Mouse (Mus musculus) MEL (cell line): Measurements from ENCODE around the gene Amotl1. TPM values are rescaled to one million over a fixed set of nuclear protein-coding genes. Genes with fewer than 3 reads are reported as not detected.

Source experiments
- DNase-seq: peaks from one replicate; pipeline ENCODE4 v3.0.0; 2011; ENCODE audit warnings: low read depth, low spot score
- H3K27ac ChIP-seq: 2 replicates; pipeline ENCODE4 v1.5.1; 2012; ENCODE audit warnings: low read depth, mild to moderate bottlenecking, control low read depth, low read length, moderate library complexity; ENCODE audit not compliant: control insufficient read depth
- H3K27me3 ChIP-seq, 2 experiments: fragments of 150-350 bp in 1 of 2; sonication (generic) in 1 of 2; 2 replicates each; pipeline ENCODE4 v1.6.1; 2012; ENCODE audit warnings: low read length in 2 of 2, mild to moderate bottlenecking in 2 of 2, improper control_type of control experiment in 1 of 2, moderate library complexity in 1 of 2; ENCODE audit not compliant: insufficient read depth in 2 of 2, control insufficient read depth in 1 of 2
- H3K36me3 ChIP-seq, 2 experiments: 2 replicates each; pipeline ENCODE4 v1.6.1; 2012 to 2014; ENCODE audit warnings: low read length in 2 of 2, improper control_type of control experiment in 1 of 2, inconsistent platforms in 1 of 2, mild to moderate bottlenecking in 1 of 2; ENCODE audit not compliant: insufficient read depth in 2 of 2, control insufficient read depth in 1 of 2
- H3K4me1 ChIP-seq, 2 experiments: fragments of 150-350 bp in 1 of 2; sonication (generic) in 1 of 2; 2 replicates each; pipeline ENCODE4 v1.6.1; 2012; ENCODE audit warnings: low read length in 2 of 2, improper control_type of control experiment in 1 of 2, mild to moderate bottlenecking in 1 of 2; ENCODE audit not compliant: insufficient read depth in 2 of 2, control insufficient read depth in 1 of 2
- H3K4me3 ChIP-seq, 2 experiments: fragments of 150-350 bp in 1 of 2; sonication (generic) in 1 of 2; 2 replicates each; pipeline ENCODE4 v1.5.1; 2012; ENCODE audit warnings: low read depth in 2 of 2, low read length in 2 of 2, mild to moderate bottlenecking in 2 of 2, moderate library complexity in 2 of 2, control low read depth in 1 of 2, improper control_type of control experiment in 1 of 2; ENCODE audit not compliant: control insufficient read depth in 1 of 2, insufficient read depth in 1 of 2
- H3K79me2 ChIP-seq: 2 replicates; pipeline ENCODE4 v1.6.1; 2012; ENCODE audit warnings: mild to moderate bottlenecking, low read length, moderate library complexity; ENCODE audit not compliant: control insufficient read depth, poor library complexity, insufficient read depth
- H3K9ac ChIP-seq: 2 replicates; pipeline ENCODE4 v1.6.1; 2012; ENCODE audit warnings: low read depth, mild to moderate bottlenecking, control low read depth, low read length, moderate library complexity; ENCODE audit not compliant: control insufficient read depth, poor library complexity, severe bottlenecking
- H3K9me3 ChIP-seq: fragments of 150-350 bp; sonication (generic); replicated peaks from 2 replicates; pipeline ENCODE4 v1.6.1; 2012; ENCODE audit warnings: mild to moderate bottlenecking, low read length, improper control_type of control experiment, moderate library complexity; ENCODE audit not compliant: insufficient read depth
- BHLHE40 ChIP-seq: IDR thresholded peaks from 2 replicates; pipeline ENCODE4 v1.6.1; 2012; ENCODE audit warnings: low read depth, mild to moderate bottlenecking, inconsistent platforms, low read length, improper control_type of control experiment, borderline replicate concordance
- E2F4 ChIP-seq: IDR thresholded peaks from 2 replicates; pipeline ENCODE4 v1.6.1; 2011; ENCODE audit warnings: low read depth, low read length, improper control_type of control experiment, borderline replicate concordance
- ETS1 ChIP-seq: IDR thresholded peaks from 2 replicates; pipeline ENCODE4 v1.6.1; 2012; ENCODE audit warnings: low read depth, mild to moderate bottlenecking, inconsistent platforms, low read length, improper control_type of control experiment, moderate library complexity
- GABPA ChIP-seq: IDR thresholded peaks from 2 replicates; pipeline ENCODE4 v1.6.1; 2012; ENCODE audit warnings: low read depth, mild to moderate bottlenecking, inconsistent platforms, low read length, improper control_type of control experiment, moderate library complexity
- HCFC1 ChIP-seq: IDR thresholded peaks from 2 replicates; pipeline ENCODE4 v1.6.1; 2012; ENCODE audit warnings: low read depth, mild to moderate bottlenecking, inconsistent platforms, low read length, improper control_type of control experiment, moderate library complexity
- JUND ChIP-seq: IDR thresholded peaks from 2 replicates; pipeline ENCODE4 v1.6.1; 2011; ENCODE audit warnings: low read depth, mild to moderate bottlenecking, improper control_type of control experiment, low read length
- MAX ChIP-seq: IDR thresholded peaks from 2 replicates; pipeline ENCODE4 v1.6.1; 2011; ENCODE audit warnings: low read length, improper control_type of control experiment
- MEF2A ChIP-seq: IDR thresholded peaks from 2 replicates; pipeline ENCODE4 v1.6.1; 2014; ENCODE audit warnings: low read depth, mild to moderate bottlenecking, inconsistent platforms, low read length, improper control_type of control experiment; ENCODE audit not compliant: poor library complexity, insufficient replicate concordance, severe bottlenecking; ENCODE audit errors: extremely low read depth
- MYB ChIP-seq: IDR thresholded peaks from 2 replicates; pipeline ENCODE4 v1.6.1; 2011; ENCODE audit warnings: mild to moderate bottlenecking, low read depth, low read length, improper control_type of control experiment
- MYC ChIP-seq: IDR thresholded peaks from 2 replicates; pipeline ENCODE4 v1.6.1; 2011; ENCODE audit warnings: low read depth, mild to moderate bottlenecking, low read length, improper control_type of control experiment, moderate library complexity
- NELFE ChIP-seq: IDR thresholded peaks from 2 replicates; pipeline ENCODE4 v1.6.1; 2011; ENCODE audit warnings: low read depth, low read length, improper control_type of control experiment
- NRF1 ChIP-seq: IDR thresholded peaks from 2 replicates; pipeline ENCODE4 v1.6.1; 2014; ENCODE audit warnings: low read depth, mild to moderate bottlenecking, inconsistent platforms, low read length, improper control_type of control experiment, moderate library complexity; ENCODE audit not compliant: poor library complexity, insufficient read depth, severe bottlenecking
- RCOR1 ChIP-seq: IDR thresholded peaks from 2 replicates; pipeline ENCODE4 v1.6.1; 2012; ENCODE audit warnings: low read depth, mild to moderate bottlenecking, inconsistent platforms, low read length, improper control_type of control experiment
- TAL1 ChIP-seq: IDR thresholded peaks from 2 replicates; pipeline ENCODE4 v1.6.1; 2012; ENCODE audit warnings: mild to moderate bottlenecking, inconsistent platforms, low read length, moderate library complexity, mixed read lengths
- USF1 ChIP-seq: IDR thresholded peaks from 2 replicates; pipeline ENCODE4 v1.6.1; 2014; ENCODE audit warnings: low read depth, mild to moderate bottlenecking, inconsistent platforms, low read length, improper control_type of control experiment, moderate library complexity
- USF2 ChIP-seq, 2 experiments: IDR thresholded peaks; 2 replicates each; pipeline ENCODE4 v1.6.1; 2011 to 2012; ENCODE audit warnings: improper control_type of control experiment in 2 of 2, low read length in 2 of 2, borderline replicate concordance in 1 of 2, inconsistent platforms in 1 of 2, low read depth in 1 of 2, mild to moderate bottlenecking in 1 of 2; ENCODE audit not compliant: insufficient read depth in 1 of 2
- ZKSCAN1 ChIP-seq: IDR thresholded peaks from 2 replicates; pipeline ENCODE4 v1.6.1; 2012; ENCODE audit warnings: low read depth, mild to moderate bottlenecking, inconsistent platforms, low read length, improper control_type of control experiment, moderate library complexity
- ZMIZ1 ChIP-seq: IDR thresholded peaks from 2 replicates; pipeline ENCODE4 v1.6.1; 2012; ENCODE audit warnings: low read depth, mild to moderate bottlenecking, inconsistent platforms, low read length, improper control_type of control experiment, moderate library complexity
- ZNF384 ChIP-seq: IDR thresholded peaks from 2 replicates; pipeline ENCODE4 v1.6.1; 2012; ENCODE audit warnings: low read depth, mild to moderate bottlenecking, inconsistent platforms, low read length, improper control_type of control experiment
- polyA plus RNA-seq, 2 experiments: library from polyadenylated mRNA; stranded (reverse) in 1 of 2; unstranded in 1 of 2; fragments of >175 nt in 1 of 2; fragments of >200 nt in 1 of 2; gene quantifications; 2 replicates each; pipeline versions ENCODE4 v1.2.1 to v1.2.4; 2012; ENCODE audit warnings: low replicate concordance in 2 of 2, low read depth in 1 of 2; ENCODE audit not compliant: insufficient read length in 2 of 2, insufficient read depth in 1 of 2, missing spikeins in 1 of 2
- total RNA-seq: library from RNA; depleted of rRNA; stranded (reverse); fragments of 300-350 nt; gene quantifications from 2 replicates; pipeline ENCODE4 v1.2.3, GENCODE M21; 2012

Amotl1 gene
- total and polyA plus RNA-seq, 3 experiments = 7.4 to 9.3 TPM; not detected in 1

GRCm38 (mm10) chr9:14544034-14544757, 100.7 kb downstream of the Amotl1 start:
- no peak for TF ChIP-seq NELFE
- no peak for TF ChIP-seq BHLHE40
- TF ChIP-seq MAX = no peak
- Histone ChIP-seq H3K27me3 (no peaks in the 10 kb centered on the region; a peak in 1 of 4 replicates), H3K9me3 (no peaks in the 10 kb centered on the region), H3K9ac (no peak overlapping the region), H3K27ac (no peak overlapping the region), H3K36me3 (no peaks in the 10 kb centered on the region), H3K4me1 (no peaks in the 10 kb centered on the region; a peak in 1 of 4 replicates), H3K4me3 (no peak overlapping the region), H3K79me2 (no peaks in the 10 kb centered on the region)
- DNase-seq = no peak

- no peak overlapping the region for H3K27ac ChIP-seq
- H3K9ac ChIP-seq = no peak overlapping the region
- no peak for DNase-seq
- no peaks in the 10 kb centered on the region for H3K4me1 ChIP-seq
- H3K79me2 ChIP-seq = no peaks in the 10 kb centered on the region
- no peaks in the 10 kb centered on the region for H3K9me3 ChIP-seq
- no peak for TF ChIP-seq GABPA
- no peak for TF ChIP-seq MAX
- no peak for TF ChIP-seq BHLHE40
- no peak for TF ChIP-seq USF1
- TF ChIP-seq NELFE = no peak
- no peak for TF ChIP-seq TAL1
- TF ChIP-seq ETS1 = no peak
- no peak for TF ChIP-seq ZMIZ1
- TF ChIP-seq NRF1 = no peak
- TF ChIP-seq JUND = no peak
- no peak for TF ChIP-seq USF2 (IDR thresholded peaks at IDR 0.05; ENCODE audit: borderline replicate concordance in 1 of 2, insufficient read depth in 1 of 2, low read depth in 1 of 2, low read length in 2 of 2)
- no peak for TF ChIP-seq MEF2A
- no peak for TF ChIP-seq ZNF384
- no peak for TF ChIP-seq MYB
- no peak for TF ChIP-seq RCOR1
- no peak for TF ChIP-seq ZKSCAN1
- TF ChIP-seq HCFC1 = no peak
- TF ChIP-seq MYC = no peak
- TF ChIP-seq E2F4 = no peak
- H3K4me3 ChIP-seq = no peak overlapping the region
- H3K36me3 ChIP-seq = no peaks in the 10 kb centered on the region
- H3K27me3 ChIP-seq = peaks cover 34 to 35% of the 10 kb centered on the region in 2 experiments
These were observed 109.9 kb downstream of the Amotl1 start for GRCm38 (mm10) chr9:14534833-14535456.
